Mouse (Mus musculus) left cerebral cortex, adult 11 months (tissue): ENCODE measurements around the gene C2.
"Not testable (repeated sequence)": the region's sequence is repeated elsewhere in the genome, so short reads cannot be mapped to it uniquely, and the experiment has no call there.

Experiments
- DNase-seq: peaks from one replicate; pipeline ENCODE4 v3.0.0; 2022; ENCODE audit warnings: low spot score

The C2 gene

GRCm38 (mm10) chr17:34910982-34911381, 12.9 kb upstream of the C2 start:
- DNase-seq: no peak

GRCm38 (mm10) chr17:34902895-34903294, 4.8 kb upstream of the C2 start:
- no peak for DNase-seq

- DNase-seq: not testable (repeated sequence)
These were observed 3.9 kb upstream of the C2 start for GRCm38 (mm10) chr17:34901948-34902347.

- not testable (repeated sequence) for DNase-seq
These were observed 2.8 kb upstream of the C2 start for GRCm38 (mm10) chr17:34900826-34901225.

- no peak for DNase-seq
These were observed 1.8 kb upstream of the C2 start for GRCm38 (mm10) chr17:34899890-34900243.

GRCm38 (mm10) chr17:34899053-34899889, 1.2 kb upstream of the C2 start:
- DNase-seq: no peak

- DNase-seq: no peak
These were observed 614 bp upstream of the C2 start for GRCm38 (mm10) chr17:34898706-34899052.

- no peak for DNase-seq
These were observed 499 bp downstream of the C2 start for GRCm38 (mm10) chr17:34897373-34898159.

- no peak for DNase-seq
These were observed 1.7 kb downstream of the C2 start for GRCm38 (mm10) chr17:34896366-34896765.

GRCm38 (mm10) chr17:34895724-34896123, 2.3 kb downstream of the C2 start:
- no peak for DNase-seq

GRCm38 (mm10) chr17:34894801-34895530, 3.1 kb downstream of the C2 start:
- peak; percentile 63 for DNase-seq

- peak; percentile 90 for DNase-seq
These were observed 3.9 kb downstream of the C2 start for GRCm38 (mm10) chr17:34894074-34894597.

- DNase-seq: no peak
These were observed 4.8 kb downstream of the C2 start for GRCm38 (mm10) chr17:34893072-34893824.

GRCm38 (mm10) chr17:34891377-34891776, 6.7 kb downstream of the C2 start:
- DNase-seq: no peak

- no peak for DNase-seq
These were observed 7.9 kb downstream of the C2 start for GRCm38 (mm10) chr17:34890074-34890743.

- no peak for DNase-seq
These were observed 10.1 kb downstream of the C2 start for GRCm38 (mm10) chr17:34887942-34888341.

- DNase-seq: no peak
These were observed 12.4 kb downstream of the C2 start for GRCm38 (mm10) chr17:34885615-34886014.

- DNase-seq: no peak
These were observed 13.4 kb downstream of the C2 start for GRCm38 (mm10) chr17:34884704-34885103.

GRCm38 (mm10) chr17:34883332-34883731, 14.7 kb downstream of the C2 start:
- DNase-seq: no peak

GRCm38 (mm10) chr17:34881683-34882310, 16.3 kb downstream of the C2 start, which contains the start of gene Gm20547:
Gm20547 (minus strand) TSS chr17:34882042.
- no peak for DNase-seq

GRCm38 (mm10) chr17:34881166-34881565, 16.9 kb downstream of the C2 start:
- DNase-seq: no peak
